ENCODE assay signal across 31 mouse cellular contexts in genomic region chr6:125342198-125342597, GRCm38 (mm10). TPM values are rescaled to one million over a fixed set of nuclear protein-coding genes. Genes with fewer than 3 reads are reported as not detected.
DNase-seq lines count a peak whose midpoint lies in the region; ATAC-seq and TF ChIP-seq lines count a peak whose summit lies in the region.
"Had no signal": no experiment of that assay in that cellular context is flagged by ENCODE, and none has a peak within 500 bp of the region (broad histone marks: within the 10 kb centered on the region; RNA-seq: fewer than 3 reads in every experiment).

No protein-coding gene starts in this region.

- TF ChIP-seq CTCF in lung, postnatal 0 days (IDR thresholded peaks at IDR 0.05), result no peak

- no peaks in the 10 kb centered on the region for H3K36me3 ChIP-seq in liver, embryonic 15.5 days (replicated peaks)
- no peaks in the 10 kb centered on the region; the same call in 1 of the 2 replicates for H3K36me3 ChIP-seq in liver, embryonic 11.5 days (ENCODE audit: control insufficient read depth, insufficient read depth, low read length)
- H3K36me3 ChIP-seq in lung, postnatal 0 days (ENCODE audit: insufficient read depth, low read length), result no peaks in the 10 kb centered on the region; the same call in 1 of the 2 replicates
- H3K36me3 ChIP-seq: embryonic facial prominence, embryonic 15.5 days; forebrain, embryonic 10.5 days; heart, embryonic 10.5 days; hindbrain, embryonic 12.5 days had no signal

- H3K4me1 ChIP-seq in liver, embryonic 15.5 days (replicated peaks), result peaks cover 46% of the 10 kb centered on the region
- peaks cover 20% of the 10 kb centered on the region for H3K4me1 ChIP-seq in liver, embryonic 11.5 days (replicated peaks; ENCODE audit: control insufficient read depth, insufficient read depth, low read length)
- peaks cover 23% of the 10 kb centered on the region; the same call in 1 of the 2 replicates for H3K4me1 ChIP-seq in lung, postnatal 0 days (ENCODE audit: insufficient read depth, low read depth, low read length)

- peak overlapping the region; percentile 20; the same call in 1 of the 2 replicates for H3K4me2 ChIP-seq in liver, embryonic 15.5 days
- no peak overlapping the region for H3K4me2 ChIP-seq in liver, embryonic 11.5 days
- no peak overlapping the region for H3K4me2 ChIP-seq in lung, postnatal 0 days (replicated peaks; ENCODE audit: low read depth, low read length)
- H3K4me2 ChIP-seq: embryonic facial prominence, embryonic 15.5 days; hindbrain, embryonic 12.5 days had no signal

- no peak overlapping the region for H3K4me3 ChIP-seq in liver, embryonic 15.5 days (replicated peaks)
- H3K4me3 ChIP-seq in liver, embryonic 11.5 days (ENCODE audit: low read depth, low read length), result no peak overlapping the region
- no peak overlapping the region for H3K4me3 ChIP-seq in lung, postnatal 0 days (ENCODE audit: low read depth, low read length)
- H3K4me3 ChIP-seq: embryonic facial prominence, embryonic 15.5 days; erythroblast, embryonic 14.5 days; forebrain, embryonic 10.5 days; heart, embryonic 10.5 days; hindbrain, embryonic 12.5 days had no signal

- peak overlapping the region; percentile 29; the same call in 1 of the 2 replicates for H3K27ac ChIP-seq in liver, embryonic 15.5 days (replicated peaks)
- no peak overlapping the region for H3K27ac ChIP-seq in liver, embryonic 11.5 days (ENCODE audit: low read depth, low read length)
- 0 out of 2 replicates have a peak overlapping the region, but pooled peaks have one; percentile 51 for H3K27ac ChIP-seq in lung, postnatal 0 days (ENCODE audit: low read length)
- H3K27ac ChIP-seq: embryonic facial prominence, embryonic 15.5 days; forebrain, embryonic 10.5 days; heart, embryonic 10.5 days; hindbrain, embryonic 12.5 days had no signal

- no peak for ATAC-seq in liver, embryonic 15.5 days (ENCODE audit: insufficient read depth)
- ATAC-seq in liver, embryonic 11.5 days (replicated peaks; ENCODE audit: low FRiP score), result no peak
- peak; percentile 2; the same call in 1 of the 2 replicates for ATAC-seq in lung, postnatal 0 days
- ATAC-seq in common myeloid progenitor, adult 5-6 weeks (replicated peaks; ENCODE audit: low read depth, poor library complexity, severe bottlenecking), result peak; percentile 28
- peak; percentile 29 for ATAC-seq in megakaryocyte progenitor cell, adult 5-6 weeks (replicated peaks; ENCODE audit: poor library complexity)
- ATAC-seq: activated CD4-positive, CD25-positive, alpha-beta regulatory T cell, adult 4 months; forebrain, embryonic 14.5 days; hindbrain, embryonic 16.5 days; Patski had no signal

- no peak overlapping the region for H3K9ac ChIP-seq in liver, embryonic 15.5 days
- no peak overlapping the region for H3K9ac ChIP-seq in liver, embryonic 11.5 days (ENCODE audit: low read depth, low read length)
- no peak overlapping the region for H3K9ac ChIP-seq in lung, postnatal 0 days (replicated peaks; ENCODE audit: low read depth)
- H3K9ac ChIP-seq: embryonic facial prominence, embryonic 15.5 days; hindbrain, embryonic 12.5 days had no signal

- TF ChIP-seq EP300 in lung, postnatal 0 days (IDR thresholded peaks at IDR 0.05), result peak; percentile 17; the same call in 1 of the 2 replicates

- WGBS in liver, embryonic 15.5 days (ENCODE audit: insufficient replicate concordance), result 51% methylated on average over 3 of the region's 3 CpGs
- WGBS in liver, embryonic 11.5 days, result 60% methylated on average over 3 of the region's 3 CpGs
- WGBS in lung, postnatal 0 days, result 50% methylated on average over 3 of the region's 3 CpGs

- intact Hi-C loops in left cerebral cortex, postnatal 25 days (cut with DNase I), result no loop called here

- no peak for DNase-seq in liver, embryonic 11.5 days (ENCODE audit: low spot score)
- DNase-seq in lung, postnatal 0 days (ENCODE audit: low spot score), result peak; percentile 59
- no peak for DNase-seq in lung, postnatal 4 days
- DNase-seq in c-Kit-positive CD71-positive TER-119-positive erythroid progenitor cells, embryonic 14.5 days (ENCODE audit: low spot score), result no peak
- no peak for DNase-seq in left cerebral cortex, postnatal 25 days (ENCODE audit: low spot score in 2 of 2)
- DNase-seq: adrenal gland, adult 2 months; adrenal gland, postnatal 25 days; cerebellum, adult 18-20 months; cerebellum, postnatal 10 days; embryo, embryonic 11 days; gastrocnemius, postnatal 36 days; heart, adult 18-20 months; heart, postnatal 10 days; heart, postnatal 4 days had no signal

- no peaks in the 10 kb centered on the region for H3K27me3 ChIP-seq in liver, embryonic 15.5 days
- H3K27me3 ChIP-seq in liver, embryonic 11.5 days (replicated peaks; ENCODE audit: control insufficient read depth, insufficient read depth, low read length), result no peaks in the 10 kb centered on the region
- no peaks in the 10 kb centered on the region for H3K27me3 ChIP-seq in lung, postnatal 0 days (replicated peaks; ENCODE audit: insufficient read depth, low read length)
- H3K27me3 ChIP-seq: embryonic facial prominence, embryonic 15.5 days; Patski had no signal

- no peaks in the 10 kb centered on the region for H3K9me3 ChIP-seq in liver, embryonic 15.5 days (replicated peaks)
- no peaks in the 10 kb centered on the region for H3K9me3 ChIP-seq in liver, embryonic 11.5 days (ENCODE audit: control insufficient read depth, low read length)
- H3K9me3 ChIP-seq in lung, postnatal 0 days (ENCODE audit: low read length), result no peaks in the 10 kb centered on the region
- H3K9me3 ChIP-seq: embryonic facial prominence, embryonic 15.5 days; forebrain, embryonic 10.5 days; heart, embryonic 10.5 days; hindbrain, embryonic 12.5 days had no signal

RNA-seq across cellular contexts. Expression of gene Tnfrsf1a, which starts 7.0 kb away (rescaled TPM):
- polyA plus RNA-seq in liver, embryonic 15.5 days (2015; fragmentation: Nextera tagmentation; extraction: Ambion mirVana), result 29.4 and 31.0 TPM in 2 replicates
- polyA plus RNA-seq in liver, embryonic 11.5 days (2014; fragmentation: Nextera tagmentation; extraction: Ambion mirVana), result 37.0 and 38.0 TPM in 2 replicates
- polyA plus RNA-seq in lung, postnatal 0 days (2015; fragmentation: Nextera tagmentation; extraction: Ambion mirVana), result 107 and 108 TPM in 2 replicates
- total RNA-seq in common myeloid progenitor, adult 5-6 weeks (2017), result 28.3 and 33.1 TPM in 2 replicates
- 56.9 and 61.8 TPM in 2 replicates for total RNA-seq in megakaryocyte progenitor cell, adult 5-6 weeks (2015)
- total RNA-seq in megakaryocyte progenitor cell, adult 5-6 weeks (2017), result 56.6 and 57.1 TPM in 2 replicates
- total RNA-seq in left cerebral cortex, postnatal 25 days (2021), result 10 to 100 TPM; 11.5 to 12.7 TPM

RNA-seq across cellular contexts. Expression of gene Scnn1a, which starts 21.7 kb away (rescaled TPM):
- polyA plus RNA-seq in liver, embryonic 15.5 days (2015; fragmentation: Nextera tagmentation; extraction: Ambion mirVana), result 0.64 and 0.79 TPM in 2 replicates
- 0.55 and 0.74 TPM in 2 replicates for polyA plus RNA-seq in liver, embryonic 11.5 days (2014; fragmentation: Nextera tagmentation; extraction: Ambion mirVana)
- polyA plus RNA-seq in lung, postnatal 0 days (2015; fragmentation: Nextera tagmentation; extraction: Ambion mirVana), result 106 and 123 TPM in 2 replicates
- 0.55 and 0.63 TPM in 2 replicates for total RNA-seq in common myeloid progenitor, adult 5-6 weeks (2017)
- total RNA-seq in megakaryocyte progenitor cell, adult 5-6 weeks (2015), result 21.8 and 22.9 TPM in 2 replicates
- 0.75 and 1.7 TPM in 2 replicates for total RNA-seq in megakaryocyte progenitor cell, adult 5-6 weeks (2017)
- total RNA-seq in left cerebral cortex, postnatal 25 days (2021), result 1 to 10 TPM; 2.4 to 2.6 TPM
- total RNA-seq: MEL had no signal
- polyA plus RNA-seq: activated CD4-positive, CD25-positive, alpha-beta regulatory T cell, adult 4 months had no signal

RNA-seq across cellular contexts. Expression of gene Ltbr, which starts 28.5 kb away (rescaled TPM):
- polyA plus RNA-seq in liver, embryonic 15.5 days (2015; fragmentation: Nextera tagmentation; extraction: Ambion mirVana), result 20.6 and 25.1 TPM in 2 replicates
- 30.1 and 34.7 TPM in 2 replicates for polyA plus RNA-seq in liver, embryonic 11.5 days (2014; fragmentation: Nextera tagmentation; extraction: Ambion mirVana)
- polyA plus RNA-seq in lung, postnatal 0 days (2015; fragmentation: Nextera tagmentation; extraction: Ambion mirVana), result 96.7 and 100 TPM in 2 replicates
- 23.2 and 25.0 TPM in 2 replicates for total RNA-seq in common myeloid progenitor, adult 5-6 weeks (2017)
- 17.5 and 18.7 TPM in 2 replicates for total RNA-seq in megakaryocyte progenitor cell, adult 5-6 weeks (2015)
- total RNA-seq in megakaryocyte progenitor cell, adult 5-6 weeks (2017), result 28.2 and 43.7 TPM in 2 replicates
- total RNA-seq in left cerebral cortex, postnatal 25 days (2021), result 1 to 10 TPM; 8.1 to 9.9 TPM
- polyA plus RNA-seq: activated CD4-positive, CD25-positive, alpha-beta regulatory T cell, adult 4 months had no signal

RNA-seq across cellular contexts. Expression of gene Plekhg6, which starts 38.4 kb away (rescaled TPM):
- 0.70 and 0.86 TPM in 2 replicates for polyA plus RNA-seq in liver, embryonic 15.5 days (2015; fragmentation: Nextera tagmentation; extraction: Ambion mirVana)
- 0.30 and 0.35 TPM in 2 replicates for polyA plus RNA-seq in liver, embryonic 11.5 days (2014; fragmentation: Nextera tagmentation; extraction: Ambion mirVana)
- 0.50 and 0.82 TPM in 2 replicates for polyA plus RNA-seq in lung, postnatal 0 days (2015; fragmentation: Nextera tagmentation; extraction: Ambion mirVana)
- not detected in 2 replicates for total RNA-seq in common myeloid progenitor, adult 5-6 weeks (2017)
- total RNA-seq in megakaryocyte progenitor cell, adult 5-6 weeks (2015), result not detected in 2 replicates
- total RNA-seq in megakaryocyte progenitor cell, adult 5-6 weeks (2017), result not detected in 2 replicates
- under 1 TPM; 0.25 to 0.39 TPM for total RNA-seq in left cerebral cortex, postnatal 25 days (2021)
- total RNA-seq: gastrocnemius, adult 8-10 months; gastrocnemius, postnatal 36 days; heart, adult 18-20 months; heart, postnatal 10 days; heart, postnatal 4 days; MEL had no signal
- polyA plus RNA-seq: activated CD4-positive, CD25-positive, alpha-beta regulatory T cell, adult 4 months; erythroblast, embryonic 14.5 days; forebrain, embryonic 14.5 days had no signal

RNA-seq across cellular contexts. Expression of gene Tuba3a, which starts 56.4 kb away (rescaled TPM):
- polyA plus RNA-seq in liver, embryonic 15.5 days (2015; fragmentation: Nextera tagmentation; extraction: Ambion mirVana), result not detected in 2 replicates
- 0.12 TPM in 1 of 2 replicates, not detected in the other for polyA plus RNA-seq in liver, embryonic 11.5 days (2014; fragmentation: Nextera tagmentation; extraction: Ambion mirVana)
- not detected in 2 replicates for polyA plus RNA-seq in lung, postnatal 0 days (2015; fragmentation: Nextera tagmentation; extraction: Ambion mirVana)
- not detected in 2 replicates for total RNA-seq in common myeloid progenitor, adult 5-6 weeks (2017)
- total RNA-seq in megakaryocyte progenitor cell, adult 5-6 weeks (2015), result not detected in 2 replicates
- not detected in 2 replicates for total RNA-seq in megakaryocyte progenitor cell, adult 5-6 weeks (2017)
- total RNA-seq in left cerebral cortex, postnatal 25 days (2021), result not detected
- total RNA-seq: adrenal gland, adult 2 months; adrenal gland, postnatal 25 days; gastrocnemius, adult 8-10 months; gastrocnemius, postnatal 36 days; heart, adult 18-20 months; heart, postnatal 10 days; heart, postnatal 4 days; MEL had no signal
- polyA plus RNA-seq: adrenal gland, adult 2 months; brain, embryonic 14.5 days; embryonic facial prominence, embryonic 11.5 days; erythroblast, embryonic 14.5 days; heart, embryonic 14.5 days; hindbrain, embryonic 12.5 days; Patski had no signal

Comparison
In these comparisons a context has a peak if more than half of its experiments do, and no peak if none do; other contexts are left out.
1. ATAC-seq: peak in lung, postnatal 0 days (single experiment), common myeloid progenitor, adult 5-6 weeks (single experiment) and megakaryocyte progenitor cell, adult 5-6 weeks (single experiment); none in liver, embryonic 15.5 days (single experiment) and liver, embryonic 11.5 days (single experiment).